Mouse (Mus musculus) cerebellum, postnatal 4 days (tissue): Measurements from ENCODE around the gene Rasgef1c.

Source experiments
- DNase-seq, 2 experiments: peaks; one replicate each; pipeline ENCODE4 v3.0.0; 2022; ENCODE audit warnings: low spot score in 2 of 2, mixed read lengths in 1 of 2

Rasgef1c gene

GRCm38 (mm10) chr11:49973657-49974340 lies 72.2 kb downstream of the Rasgef1c start:
- no peak for DNase-seq

- DNase-seq = no peak
These were observed 73.0 kb downstream of the Rasgef1c start for GRCm38 (mm10) chr11:49974675-49975074.

GRCm38 (mm10) chr11:49977963-49978568 lies 76.4 kb downstream of the Rasgef1c start:
- no peak for DNase-seq

GRCm38 (mm10) chr11:49978935-49979334 lies 77.3 kb downstream of the Rasgef1c start:
- DNase-seq = no peak

GRCm38 (mm10) chr11:49980681-49981235 lies 79.1 kb downstream of the Rasgef1c start:
- no peak for DNase-seq

GRCm38 (mm10) chr11:49981321-49981963 lies 79.8 kb downstream of the Rasgef1c start:
- DNase-seq = no peak

- no peak for DNase-seq
These were observed 80.5 kb downstream of the Rasgef1c start for GRCm38 (mm10) chr11:49982094-49982493.

GRCm38 (mm10) chr11:49982881-49983280 lies 81.2 kb downstream of the Rasgef1c start:
- DNase-seq = no peak

GRCm38 (mm10) chr11:49983875-49984552 lies 82.4 kb downstream of the Rasgef1c start:
- no peak for DNase-seq

GRCm38 (mm10) chr11:49985009-49985408 lies 83.4 kb downstream of the Rasgef1c start:
- no peak for DNase-seq

- peak in 1 of 2 experiments; percentile 66 for DNase-seq
These were observed 84.8 kb downstream of the Rasgef1c start for GRCm38 (mm10) chr11:49986277-49987036.

GRCm38 (mm10) chr11:49994536-49994935 lies 92.9 kb downstream of the Rasgef1c start:
- DNase-seq = no peak

- DNase-seq = no peak
These were observed 94.8 kb downstream of the Rasgef1c start for GRCm38 (mm10) chr11:49996398-49996797.

- DNase-seq = no peak
These were observed 95.7 kb downstream of the Rasgef1c start for GRCm38 (mm10) chr11:49997321-49997720.

- DNase-seq = no peak
These were observed 101.2 kb downstream of the Rasgef1c start for GRCm38 (mm10) chr11:50002853-50003252.

GRCm38 (mm10) chr11:50007776-50008175 lies 106.1 kb downstream of the Rasgef1c start:
- DNase-seq = peak in 1 of 2 experiments; percentile 10

- DNase-seq = no peak
These were observed 106.6 kb downstream of the Rasgef1c start for GRCm38 (mm10) chr11:50008231-50008630.

GRCm38 (mm10) chr11:50013016-50013415 lies 111.4 kb downstream of the Rasgef1c start:
- no peak for DNase-seq

GRCm38 (mm10) chr11:50016503-50016902 lies 114.9 kb downstream of the Rasgef1c start:
- DNase-seq = no peak

GRCm38 (mm10) chr11:50017511-50017910 lies 115.9 kb downstream of the Rasgef1c start:
- DNase-seq = no peak

- no peak for DNase-seq
These were observed 117.2 kb downstream of the Rasgef1c start for GRCm38 (mm10) chr11:50018848-50019247.
